Mouse (Mus musculus) stomach, postnatal 0 days (tissue): ENCODE data around the gene Ccnd3.

Experiments
- CTCF ChIP-seq: IDR thresholded peaks from 2 replicates; pipeline ENCODE4 v1.5.1; 2016; ENCODE audit warnings: antibody characterized with exemption, low read depth, mild to moderate bottlenecking, moderate library complexity
- EP300 ChIP-seq: optimal IDR thresholded peaks from 2 replicates; pipeline ENCODE3; 2016; ENCODE audit warnings: antibody characterized with exemption

DNA sequence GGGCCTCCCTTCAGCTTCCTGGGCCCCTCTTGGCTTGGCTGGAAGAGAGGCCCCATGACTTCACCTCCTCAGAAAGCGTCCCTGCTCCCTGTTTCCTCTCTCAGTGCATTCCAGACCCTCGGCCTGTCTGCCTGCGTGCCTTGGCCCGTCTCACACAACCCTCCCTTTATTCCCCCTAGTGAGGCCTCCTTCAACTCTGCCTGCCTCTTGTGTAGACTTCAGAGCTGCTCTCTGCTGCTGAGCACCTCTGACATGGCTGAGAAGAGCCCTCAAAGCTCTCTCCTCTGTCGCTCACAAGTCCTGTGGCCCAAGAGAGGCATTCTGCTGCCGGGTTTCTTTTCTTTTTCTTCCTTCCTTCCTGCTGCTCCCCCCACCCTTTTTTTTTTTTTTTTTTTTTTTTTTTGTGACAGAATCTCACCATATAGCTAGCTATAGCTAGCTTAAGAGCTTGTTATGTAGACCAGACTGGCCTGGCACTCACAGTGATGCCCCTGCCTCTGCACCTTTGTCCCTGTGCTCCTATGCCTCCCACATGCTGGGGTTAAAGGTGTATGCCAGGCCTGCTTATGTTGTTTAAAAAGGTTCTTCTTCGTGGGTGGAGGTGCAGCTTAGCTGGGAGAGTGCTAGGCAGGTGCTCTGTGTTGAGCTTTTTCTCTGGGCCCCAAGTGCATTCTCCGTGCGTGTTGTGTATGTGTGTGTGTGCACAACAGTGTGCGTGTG lies 22.9 kb downstream of the Ccnd3 start:
- TF ChIP-seq CTCF = peak; percentile 14
- no peak for TF ChIP-seq EP300
